Mouse (Mus musculus): Measurements from ENCODE around the gene Fgfr2.

Fgfr2 gene

DNA sequence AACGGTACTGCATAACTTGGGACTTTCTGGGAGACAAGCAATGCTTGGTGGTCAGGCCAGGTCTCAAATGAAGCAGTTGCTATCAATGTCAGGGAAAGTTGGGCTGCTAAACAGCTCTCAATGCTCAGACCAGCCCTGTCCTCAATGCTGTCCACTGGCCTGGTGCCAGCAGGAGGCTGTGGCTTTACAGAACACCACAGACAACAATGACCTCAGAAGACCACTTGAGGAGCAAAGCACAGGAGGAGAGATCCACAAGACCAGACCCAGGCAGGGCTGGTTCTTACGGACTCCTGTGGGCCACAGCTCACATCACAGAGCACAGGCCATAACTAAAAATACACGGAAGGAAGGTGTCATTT lies 368.8 kb downstream of the Fgfr2 start:
- no peak for DNase-seq (ENCODE audit: low read depth, low spot score)

DNA sequence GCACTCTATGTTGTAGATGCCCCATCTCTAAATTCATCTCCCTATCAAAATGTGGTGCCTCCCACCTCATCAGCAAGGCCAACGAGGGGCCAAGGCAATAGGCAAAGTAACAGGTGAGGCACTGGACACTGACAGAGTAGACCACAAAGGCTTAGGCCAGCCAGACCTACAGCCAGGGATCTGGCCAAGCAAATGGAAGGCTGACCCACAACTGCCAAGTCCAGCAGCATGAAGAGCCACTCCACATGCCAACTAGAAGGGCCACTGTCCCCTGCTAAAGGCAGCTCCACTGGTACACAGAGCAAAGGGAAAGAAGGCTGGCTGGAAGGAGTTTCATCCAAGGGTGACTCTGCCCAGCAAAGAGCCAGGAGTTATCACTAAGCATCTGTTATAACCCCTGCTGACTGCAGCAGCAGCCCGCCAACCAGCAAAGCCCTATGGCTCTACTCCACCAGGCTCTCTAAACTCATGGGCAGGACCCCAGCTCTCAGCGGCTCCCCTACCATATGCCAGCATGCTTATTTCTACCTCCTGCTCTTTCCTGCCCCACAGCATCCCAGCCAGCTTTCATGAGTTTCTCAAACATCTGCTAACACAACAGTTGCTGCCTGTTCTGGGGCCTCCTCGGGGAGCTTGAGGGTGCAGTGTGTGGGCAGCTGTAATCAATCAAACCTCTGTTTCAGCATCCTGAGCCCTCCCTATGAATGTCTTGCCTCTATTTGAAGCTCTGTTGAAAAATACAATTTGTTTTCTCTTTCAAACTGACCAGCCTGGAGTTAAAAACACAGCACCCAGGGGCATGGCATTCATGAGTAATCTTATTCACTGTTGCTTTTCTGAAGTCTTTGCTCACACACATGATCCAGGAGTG lies 369.4 kb downstream of the Fgfr2 start:
- no peak for DNase-seq (ENCODE audit: low read depth, low spot score)

DNA sequence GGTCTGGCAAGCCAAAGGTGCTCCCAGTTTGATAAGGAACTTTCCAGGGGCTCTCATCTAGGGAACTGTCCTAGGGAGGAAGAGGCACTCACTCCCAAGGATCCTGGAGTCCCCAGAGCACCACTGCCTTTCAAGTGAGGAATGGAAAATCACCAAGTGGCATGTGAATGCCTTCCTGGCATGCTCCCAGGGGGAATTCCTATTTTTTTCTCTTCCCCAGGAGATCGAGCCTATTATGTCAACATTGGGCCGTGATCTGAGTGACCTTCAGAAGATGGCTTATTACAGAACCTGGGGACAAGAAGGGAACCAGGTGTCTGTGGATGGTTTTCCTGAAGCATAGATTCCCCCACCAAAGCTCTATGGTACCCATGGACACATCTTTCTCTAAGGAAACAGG lies 371.4 kb downstream of the Fgfr2 start:
- DNase-seq (ENCODE audit: low read depth, low spot score), result no peak

DNA sequence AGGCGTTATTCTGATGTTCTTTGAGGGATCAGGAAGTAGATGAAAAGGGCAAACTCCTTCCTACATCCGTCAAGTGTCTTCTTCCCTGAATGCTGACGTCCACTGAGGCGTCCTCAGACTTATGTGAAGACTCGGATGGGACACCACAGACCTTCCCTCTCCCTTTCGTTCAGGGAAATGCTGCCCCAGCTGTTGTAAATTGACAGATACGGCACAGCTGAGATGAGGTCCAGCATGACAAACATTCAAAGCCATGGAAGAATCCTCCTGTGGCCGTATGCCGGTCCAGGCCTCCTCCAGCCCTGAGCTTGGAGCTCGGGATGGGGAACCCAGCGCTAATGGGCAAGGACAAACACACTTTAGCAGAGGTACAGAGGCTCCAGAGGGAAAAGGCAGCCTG lies 373.6 kb downstream of the Fgfr2 start:
- no peak for DNase-seq (ENCODE audit: low read depth, low spot score)

DNA sequence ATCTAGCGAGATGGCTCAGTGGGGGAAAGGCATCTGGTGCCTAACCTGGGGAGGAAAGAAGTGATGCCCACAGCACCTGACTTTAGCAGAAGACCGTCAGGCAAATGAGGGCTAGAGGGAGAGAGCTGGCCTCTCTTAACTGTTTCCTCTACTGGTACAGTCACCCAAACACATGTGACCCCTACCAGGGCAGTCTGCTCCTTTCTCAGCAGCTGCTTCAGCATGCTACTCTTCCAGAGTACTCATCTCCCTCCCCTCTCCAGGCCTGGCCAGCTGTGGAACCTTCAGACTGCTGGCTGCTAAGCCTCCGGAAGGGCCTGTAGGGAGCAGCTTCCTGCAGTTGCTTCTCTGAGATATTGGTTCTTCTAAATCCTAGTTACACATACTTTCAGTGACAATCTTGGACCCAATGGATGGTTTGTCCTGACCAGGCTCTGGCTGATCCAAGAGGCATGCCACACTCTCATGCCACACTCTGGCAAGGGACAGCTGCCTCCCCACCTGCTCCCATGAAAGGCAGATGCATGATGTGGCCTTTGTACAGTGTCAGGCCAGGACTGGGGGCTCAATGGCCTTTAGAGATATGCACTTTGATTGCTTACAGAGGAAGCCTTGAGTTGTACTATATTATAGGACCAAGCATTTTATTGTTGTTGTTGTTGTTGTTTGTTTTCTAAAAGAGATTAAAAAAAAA lies 374.9 kb downstream of the Fgfr2 start:
- DNase-seq (ENCODE audit: low read depth, low spot score), result no peak

DNA sequence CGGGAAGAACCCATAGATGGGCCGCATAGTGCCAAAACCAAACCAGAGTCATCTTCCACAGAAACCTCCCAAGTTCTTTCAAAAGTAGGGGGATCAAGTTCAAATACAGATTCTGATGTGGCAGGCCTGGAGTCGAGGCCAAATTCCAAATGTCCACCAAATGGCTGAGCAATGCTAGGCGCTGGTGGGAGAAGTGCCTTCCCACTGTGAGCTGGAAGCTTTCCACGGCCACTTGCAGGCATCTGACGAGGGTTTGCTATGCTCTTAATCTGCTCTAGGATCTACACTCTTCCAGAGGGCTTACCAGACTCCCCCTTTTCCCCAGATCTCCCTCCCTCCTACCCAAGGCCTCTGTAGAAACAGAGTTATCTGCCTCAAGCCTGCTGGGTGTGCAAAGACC lies 376.1 kb downstream of the Fgfr2 start:
- no peak for DNase-seq (ENCODE audit: low read depth, low spot score)

DNA sequence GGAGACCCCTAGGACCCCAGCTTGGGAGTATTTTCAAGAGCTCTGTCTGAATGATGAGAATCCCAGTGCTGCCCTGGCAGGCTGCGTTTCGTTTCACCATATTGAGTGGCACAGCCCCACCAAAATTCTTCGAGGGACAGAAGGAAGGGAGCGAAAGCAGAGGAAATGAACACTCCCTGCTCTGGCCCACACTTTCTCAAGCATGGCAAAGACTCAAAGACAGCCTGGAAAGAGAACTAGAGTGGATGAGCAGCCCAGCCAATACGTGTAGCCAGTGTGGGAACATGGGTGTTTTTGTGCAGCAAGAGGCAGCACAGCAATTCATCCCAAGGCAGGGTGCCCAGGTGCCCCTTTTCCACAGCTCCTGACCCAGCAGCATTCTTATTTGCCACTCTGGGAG lies 380.2 kb downstream of the Fgfr2 start:
- DNase-seq (ENCODE audit: low read depth, low spot score), result no peak

DNA sequence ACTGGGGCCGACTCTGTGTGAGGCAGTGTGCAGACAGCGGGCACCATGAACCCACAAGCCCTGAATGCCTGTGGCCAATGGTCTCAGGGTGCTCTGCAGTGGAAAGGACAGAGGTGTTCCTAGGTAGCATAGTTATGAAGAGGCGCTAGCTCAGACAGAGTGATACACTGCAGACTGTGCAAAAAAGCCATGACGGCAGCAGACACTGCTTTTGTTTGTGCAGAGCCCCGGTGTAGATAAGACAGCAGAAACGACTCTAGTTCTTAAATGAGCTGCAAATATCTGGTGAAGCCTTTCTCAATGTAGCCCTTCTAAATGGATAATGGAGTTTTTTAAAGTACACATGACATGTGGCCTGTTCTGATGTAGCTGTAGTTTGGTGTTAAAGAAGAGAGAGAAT lies 383.3 kb downstream of the Fgfr2 start:
- no peak for DNase-seq (ENCODE audit: low read depth, low spot score)

DNA sequence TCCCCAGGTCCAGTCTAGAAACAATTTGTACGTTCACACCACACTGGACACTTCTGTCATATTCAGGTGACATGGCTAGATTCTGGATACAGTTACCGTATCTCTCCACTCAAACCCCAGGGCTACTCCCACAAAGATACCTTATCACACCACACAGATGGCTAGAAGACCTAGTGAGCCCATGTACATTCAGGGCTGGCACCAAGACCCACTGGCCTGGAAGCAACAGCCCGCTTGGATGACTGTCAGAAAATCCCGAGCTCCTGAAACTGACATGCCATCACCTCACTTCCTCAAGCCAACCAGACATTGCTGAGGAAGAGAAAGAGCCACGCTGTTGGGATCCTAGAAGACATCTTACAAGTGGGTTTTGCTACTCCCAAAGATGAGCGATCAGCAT lies 384.3 kb downstream of the Fgfr2 start:
- no peak for DNase-seq (ENCODE audit: low read depth, low spot score)

DNA sequence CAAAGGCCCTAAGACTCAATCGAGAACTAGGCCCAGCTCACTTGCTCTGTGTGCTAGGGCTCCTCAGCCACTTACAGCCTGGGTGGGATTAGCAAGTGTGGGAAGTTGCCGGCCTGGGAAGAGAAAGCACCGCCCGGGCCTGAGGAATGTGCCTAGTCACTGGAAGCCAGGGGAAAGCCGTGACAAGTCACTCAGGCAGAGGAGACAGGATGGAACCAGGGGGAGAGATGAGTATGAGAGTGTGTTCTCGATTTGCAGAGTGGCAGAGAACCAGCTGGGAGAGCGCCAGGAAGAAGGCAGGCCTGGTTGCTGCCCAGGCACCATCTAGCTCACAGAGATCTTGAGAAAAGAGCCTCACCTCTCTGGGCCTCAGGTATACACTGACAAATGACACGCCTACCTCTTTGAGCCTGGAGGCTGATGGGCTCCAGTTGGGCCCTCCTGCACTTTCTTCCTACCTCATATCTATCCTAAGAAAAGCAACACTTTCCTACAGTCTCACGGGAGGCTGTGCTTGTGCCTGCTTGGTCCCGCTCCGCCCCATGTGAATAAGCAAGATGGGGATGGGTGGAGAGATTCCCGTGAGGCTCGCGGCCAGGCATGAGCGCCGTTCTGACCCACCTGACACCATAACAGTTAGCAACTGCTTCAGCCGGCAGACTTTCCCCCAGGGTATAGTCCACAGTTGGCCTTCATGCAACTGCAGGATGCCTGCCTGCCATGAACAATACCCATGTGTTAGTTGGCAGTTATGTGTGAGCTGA lies 386.9 kb downstream of the Fgfr2 start:
- DNase-seq (ENCODE audit: low read depth, low spot score), result peak; percentile 55

DNA sequence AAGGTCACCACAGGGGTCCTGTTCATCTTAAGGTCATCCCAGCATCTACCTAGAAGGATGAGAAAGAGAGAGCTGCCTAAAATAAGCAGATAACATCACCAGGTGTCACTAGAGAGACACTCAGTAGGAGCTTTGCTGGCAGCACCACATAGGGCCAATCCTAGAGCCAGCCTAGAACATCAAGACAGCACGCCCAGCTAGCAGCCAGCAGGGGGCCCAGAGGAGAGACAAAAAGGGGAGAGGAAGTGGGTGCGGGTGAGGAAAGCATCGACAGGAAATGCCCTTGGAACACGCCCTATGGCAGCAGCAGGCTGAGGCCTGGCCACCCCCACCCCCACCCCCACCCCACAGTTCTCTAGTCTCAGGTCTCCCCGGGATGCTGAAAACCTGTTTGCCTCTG lies 388.0 kb downstream of the Fgfr2 start:
- DNase-seq (ENCODE audit: low read depth, low spot score), result no peak

DNA sequence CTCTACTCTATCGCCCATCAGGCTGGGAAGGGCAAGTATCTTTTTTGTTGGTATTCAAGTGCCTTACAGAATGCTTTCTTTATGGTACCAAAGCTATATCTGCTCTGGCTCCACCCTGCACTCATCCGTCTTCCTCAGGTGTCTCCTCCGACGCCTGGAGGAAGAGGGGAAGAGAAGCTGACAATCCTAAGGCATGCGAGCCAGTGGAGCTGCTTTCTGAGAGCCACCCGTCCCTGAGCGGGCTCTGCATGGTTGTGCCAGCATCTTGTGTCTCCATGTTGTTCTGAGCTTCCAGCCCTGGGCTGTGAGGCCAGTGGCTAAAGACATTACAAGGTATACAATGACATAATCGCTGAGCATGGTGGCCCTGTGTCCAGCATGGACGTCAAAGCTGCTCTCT lies 388.9 kb downstream of the Fgfr2 start:
- DNase-seq (ENCODE audit: low read depth, low spot score), result no peak

DNA sequence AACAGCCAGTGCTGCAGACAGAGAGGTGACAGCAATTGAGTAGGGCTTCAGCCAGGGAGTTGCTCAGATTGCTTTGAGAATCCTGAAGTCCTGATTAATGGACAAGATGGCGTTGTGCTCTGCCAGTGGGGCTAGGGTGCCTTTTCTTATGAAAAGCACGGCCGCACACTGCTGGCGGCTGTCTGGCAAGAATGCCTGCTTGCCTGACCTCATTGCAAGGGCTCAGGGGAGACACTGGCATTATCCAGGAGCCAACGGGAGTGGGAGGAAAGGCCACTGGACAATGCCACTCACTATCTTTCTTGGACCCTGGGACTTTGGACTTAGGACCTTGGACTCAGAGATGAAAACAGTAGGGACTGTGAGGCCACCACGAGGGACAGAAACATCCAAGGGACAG lies 389.6 kb downstream of the Fgfr2 start:
- DNase-seq (ENCODE audit: low read depth, low spot score), result no peak

DNA sequence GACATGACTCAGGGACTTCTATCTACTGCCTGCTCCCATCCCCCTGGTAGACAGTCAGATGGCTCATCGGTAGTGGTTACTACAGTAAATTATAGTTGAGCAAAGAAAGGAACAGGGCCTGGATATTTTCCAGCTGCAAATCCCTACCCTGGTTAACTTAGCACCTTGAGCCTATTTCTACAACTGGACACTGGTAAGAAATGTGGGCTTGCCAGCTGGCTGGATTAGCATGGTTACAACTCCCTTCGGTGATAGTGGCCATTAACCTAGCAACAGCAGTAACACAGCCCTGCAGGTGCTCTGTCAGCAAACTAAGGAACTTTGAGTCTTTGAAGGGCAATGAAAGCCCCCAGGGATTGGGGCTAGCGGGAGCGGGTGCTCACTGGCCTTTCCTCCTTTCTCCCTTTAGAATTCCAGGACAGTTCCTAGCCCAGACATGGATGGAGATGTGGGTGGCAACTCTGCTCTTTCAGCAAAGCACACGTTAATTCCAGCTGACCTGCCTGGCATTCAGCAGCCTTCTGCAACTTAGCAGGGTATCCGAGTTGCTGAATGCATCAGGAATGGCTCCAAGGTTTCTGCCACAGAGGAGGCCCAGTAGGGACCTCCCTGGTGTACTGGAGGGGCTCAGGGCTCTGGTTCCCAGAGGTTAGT lies 390.9 kb downstream of the Fgfr2 start:
- DNase-seq (ENCODE audit: low read depth, low spot score), result no peak

DNA sequence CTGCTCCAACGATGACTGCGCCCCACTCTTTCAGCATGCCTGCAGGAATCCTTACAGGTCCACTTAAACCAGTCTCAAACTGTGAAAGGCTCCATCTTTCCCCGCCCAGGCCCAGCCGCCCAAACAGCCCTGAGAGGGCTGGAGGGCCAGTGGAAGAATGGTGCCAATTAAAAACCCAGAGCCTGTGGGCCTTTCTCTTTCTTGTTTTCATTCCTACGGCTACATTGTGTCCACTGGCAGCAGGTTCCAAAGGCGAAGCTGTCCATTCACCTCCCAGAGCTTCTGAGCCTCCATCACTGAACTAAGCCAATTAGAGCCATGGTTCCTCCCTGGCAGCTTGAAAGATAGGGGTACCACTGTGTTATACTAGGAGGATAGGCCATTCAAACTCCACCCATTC lies 391.6 kb downstream of the Fgfr2 start:
- no peak for DNase-seq (ENCODE audit: low read depth, low spot score)

DNA sequence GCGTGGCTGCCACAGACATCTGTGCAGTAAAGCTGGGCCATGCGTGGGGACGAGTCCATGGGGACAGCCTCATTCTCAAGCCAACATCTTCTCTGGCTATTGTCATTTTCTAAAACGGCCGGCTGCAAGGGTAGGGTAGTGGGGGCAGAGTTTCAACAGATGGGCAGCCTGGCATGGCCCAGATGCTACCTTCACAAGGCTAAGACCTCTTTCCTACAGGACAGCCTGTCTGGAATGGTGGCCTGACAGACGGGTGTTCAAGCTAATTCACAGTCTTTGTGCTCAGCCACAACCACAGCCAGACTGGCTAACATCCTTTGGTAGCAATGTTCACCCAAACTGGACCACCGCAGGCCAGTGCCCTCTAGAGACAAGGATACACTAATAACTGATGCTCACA lies 392.6 kb downstream of the Fgfr2 start:
- no peak for DNase-seq (ENCODE audit: low read depth, low spot score)

DNA sequence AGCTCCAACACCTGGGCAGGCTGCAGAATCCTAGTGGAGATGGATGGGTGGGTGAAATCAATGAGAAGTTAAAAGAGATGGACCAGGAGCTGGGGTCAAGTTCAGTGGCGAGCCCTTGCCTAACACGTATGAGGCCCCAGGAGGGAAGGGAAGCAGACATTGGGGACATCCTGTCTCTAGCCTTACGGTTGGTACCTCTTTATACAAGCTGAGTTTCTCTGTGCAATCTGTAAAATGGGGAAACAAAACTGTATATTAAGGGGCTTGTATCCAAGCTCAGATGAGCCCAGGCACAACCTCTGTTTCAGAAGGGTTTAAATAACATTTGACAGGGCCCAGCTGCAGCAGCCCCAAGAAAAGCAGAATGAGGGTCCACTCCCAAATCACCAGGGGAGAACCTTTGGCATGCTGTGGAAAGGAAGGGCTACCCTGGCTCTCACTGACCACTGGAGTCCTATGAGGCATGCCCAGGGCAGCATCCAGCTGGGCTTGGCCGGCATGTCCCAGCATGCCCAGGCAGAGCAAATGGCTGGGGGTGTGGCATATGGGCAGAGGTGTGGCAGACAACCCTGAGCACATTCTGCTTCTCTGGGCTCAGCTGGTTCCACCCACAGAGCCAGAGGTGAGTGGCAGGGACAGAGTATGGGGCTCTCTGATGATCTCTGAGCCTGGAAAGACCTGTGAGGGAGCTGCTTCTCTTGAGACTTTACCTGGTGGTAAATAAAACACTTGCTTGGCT lies 393.9 kb downstream of the Fgfr2 start:
- DNase-seq (ENCODE audit: low read depth, low spot score), result no peak

DNA sequence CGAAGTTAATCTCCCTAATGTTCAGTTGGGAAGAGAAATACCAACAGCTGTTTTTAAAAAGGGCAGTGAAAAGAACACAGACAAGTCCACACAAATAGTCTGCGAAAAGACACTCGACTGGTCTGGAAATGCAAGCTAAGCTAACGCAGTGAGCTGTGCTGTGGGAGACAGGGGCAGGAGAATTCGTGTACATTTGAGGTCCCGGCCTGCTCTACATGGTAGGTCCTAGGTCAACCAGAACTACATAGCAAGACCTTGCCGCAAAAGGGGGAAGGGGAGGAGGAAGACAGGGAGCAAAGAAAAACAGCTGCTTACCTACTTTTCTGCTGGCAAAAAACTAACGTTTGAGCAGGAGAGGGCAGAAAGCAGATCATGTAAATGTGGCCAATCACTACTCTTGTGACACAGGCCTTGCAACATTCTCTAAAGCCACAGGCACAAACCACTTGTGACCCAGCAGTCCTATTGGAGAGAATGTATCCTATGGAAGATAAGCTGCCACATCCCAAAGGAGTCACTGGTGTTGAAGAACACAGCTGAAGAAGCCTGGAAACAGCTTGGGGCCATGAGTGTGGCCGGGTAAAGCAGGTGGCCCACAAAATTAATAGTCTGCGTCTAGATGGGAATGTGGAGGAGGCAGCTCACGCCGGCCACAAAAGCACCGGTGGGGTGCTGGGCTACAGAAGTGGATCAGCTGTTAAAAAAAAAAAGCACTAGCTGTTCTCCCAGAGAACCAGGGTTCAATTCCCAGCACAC lies 396.9 kb downstream of the Fgfr2 start:
- DNase-seq (ENCODE audit: low read depth, low spot score), result no peak

DNA sequence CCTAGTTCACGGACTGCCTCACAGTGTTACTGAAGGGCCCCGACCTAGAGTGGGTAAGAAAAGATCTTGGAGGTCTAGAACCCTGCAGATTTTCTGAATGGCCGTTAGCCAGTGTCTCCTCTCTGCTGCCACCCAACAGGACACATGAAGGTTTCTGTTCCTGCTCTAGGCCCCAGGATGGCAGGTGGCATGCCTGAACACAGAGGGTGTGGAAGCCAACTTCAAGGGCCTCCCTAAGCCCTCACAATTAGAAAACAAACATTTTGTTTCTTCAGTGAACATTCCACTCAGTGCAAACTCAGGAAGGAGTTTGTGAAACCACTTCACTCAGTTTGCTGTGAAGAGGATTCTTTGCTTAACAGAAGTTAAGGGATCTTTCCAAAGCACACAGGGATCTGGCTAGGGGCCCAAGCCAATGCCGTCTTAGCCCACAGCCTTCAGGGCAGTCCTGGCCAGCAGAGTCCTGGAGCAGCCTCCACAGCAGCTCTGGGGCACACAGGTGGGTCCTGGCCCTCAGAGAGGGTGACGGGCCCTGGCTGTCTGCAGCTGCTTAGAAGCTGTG lies 398.6 kb downstream of the Fgfr2 start:
- DNase-seq (ENCODE audit: low read depth, low spot score), result no peak

DNA sequence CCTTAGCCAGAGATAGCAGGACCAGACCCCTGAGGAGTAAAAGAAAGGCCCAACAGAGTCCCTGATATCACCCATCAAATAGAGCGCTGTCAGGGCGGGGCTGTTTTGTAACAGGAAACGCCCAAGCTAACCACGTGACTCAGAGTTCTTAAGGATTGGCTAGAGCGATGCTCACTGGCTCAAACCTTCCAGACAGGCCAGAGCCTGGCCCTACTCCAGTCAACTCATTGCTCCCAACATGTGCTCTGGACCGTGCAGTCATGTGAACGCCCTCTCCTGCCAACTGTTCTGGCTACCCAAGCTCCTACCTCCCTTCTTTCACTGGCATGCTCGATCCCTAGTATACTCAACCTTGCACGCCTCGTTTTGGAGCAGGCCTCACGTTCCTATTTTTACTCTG lies 399.2 kb downstream of the Fgfr2 start:
- peak; percentile 68 for DNase-seq (ENCODE audit: low read depth, low spot score)
